Mouse (Mus musculus): ENCODE measurements around the gene Selenoi.
A peak's percentile ranks its signal among the peaks of the same experiment; 100 is the strongest.

The Selenoi gene

DNA sequence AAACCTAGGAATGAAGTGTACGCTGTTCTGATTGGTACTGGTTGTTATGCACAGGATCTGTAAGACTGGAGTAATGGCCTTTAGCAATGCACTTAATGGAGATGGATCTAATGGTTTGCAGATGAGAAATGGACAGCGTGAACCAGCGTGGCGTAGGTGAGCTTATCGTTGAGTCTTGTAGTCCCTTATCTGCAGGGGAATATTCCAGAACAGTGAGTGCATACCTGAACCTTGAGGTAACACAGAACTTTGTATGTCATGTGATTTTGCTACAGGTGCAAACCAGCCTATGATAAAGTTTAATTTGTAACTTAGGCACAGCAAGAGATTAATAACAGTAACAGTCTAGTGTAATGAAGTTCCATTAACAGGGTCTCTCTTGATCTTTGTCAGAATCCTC is 6.2 kb downstream of the Selenoi start:
- no peak for DNase-seq (ENCODE audit: low read depth)

DNA sequence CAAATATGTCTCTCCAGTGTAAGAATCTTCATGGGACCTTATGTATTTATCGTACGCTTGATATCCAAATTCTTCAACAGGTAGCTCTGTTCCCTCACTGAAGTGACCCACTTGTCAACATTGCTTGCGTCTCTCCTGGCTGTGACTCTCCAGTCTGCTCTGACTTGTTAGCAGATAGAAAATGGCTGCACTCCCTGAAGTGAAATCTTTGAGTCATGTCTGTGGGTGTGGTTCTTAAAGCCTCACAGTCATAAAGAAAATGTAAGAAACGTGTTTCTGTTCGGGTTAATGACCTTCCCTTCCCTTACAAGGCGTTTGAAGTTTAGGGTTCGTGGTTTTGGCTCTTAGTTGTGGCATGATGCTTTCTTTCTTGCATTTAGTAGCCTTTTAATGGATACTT is 8.2 kb downstream of the Selenoi start:
- DNase-seq (ENCODE audit: low read depth) = peak; percentile 28

DNA sequence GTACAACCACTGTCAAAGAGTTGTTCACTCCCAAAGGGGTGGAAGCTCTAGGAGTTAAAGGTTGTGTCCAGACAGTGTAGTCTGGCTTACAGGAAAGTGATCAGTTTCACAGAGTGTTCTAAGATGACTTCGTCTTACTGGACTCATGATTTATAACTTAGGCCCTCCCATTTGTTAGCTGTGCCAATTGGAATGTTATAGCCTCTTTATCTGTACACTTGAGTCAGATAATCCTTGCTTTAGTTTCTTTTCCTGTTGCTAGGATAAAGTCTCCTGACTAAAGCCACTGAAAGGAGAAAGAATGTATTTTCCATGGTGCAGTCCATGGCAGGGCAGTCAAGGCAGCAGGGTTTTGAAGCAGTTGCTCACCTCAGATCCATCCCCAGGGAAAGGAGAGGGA is 10.0 kb downstream of the Selenoi start:
- DNase-seq (ENCODE audit: low read depth) = no peak

DNA sequence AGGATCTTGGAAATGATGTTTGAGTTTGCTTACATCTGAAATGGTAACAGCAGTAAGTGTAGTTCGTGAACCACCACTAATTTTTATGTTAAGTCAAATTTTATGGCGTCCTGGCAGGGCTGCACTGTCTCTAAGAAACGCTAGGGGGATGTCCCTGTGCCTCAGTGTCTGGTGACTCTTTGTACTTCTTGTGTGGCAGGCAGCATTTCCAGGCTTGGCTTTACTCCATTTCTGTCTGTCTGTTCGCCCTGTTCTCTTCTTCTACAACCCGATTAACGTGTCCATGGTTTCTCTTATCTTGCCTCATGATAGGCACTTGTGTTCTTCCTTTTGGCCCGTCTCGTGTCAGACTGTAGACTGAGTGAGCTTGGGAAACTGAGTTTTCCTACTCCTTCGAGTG is 11.4 kb downstream of the Selenoi start:
- peak; percentile 36 for DNase-seq (ENCODE audit: low read depth)

DNA sequence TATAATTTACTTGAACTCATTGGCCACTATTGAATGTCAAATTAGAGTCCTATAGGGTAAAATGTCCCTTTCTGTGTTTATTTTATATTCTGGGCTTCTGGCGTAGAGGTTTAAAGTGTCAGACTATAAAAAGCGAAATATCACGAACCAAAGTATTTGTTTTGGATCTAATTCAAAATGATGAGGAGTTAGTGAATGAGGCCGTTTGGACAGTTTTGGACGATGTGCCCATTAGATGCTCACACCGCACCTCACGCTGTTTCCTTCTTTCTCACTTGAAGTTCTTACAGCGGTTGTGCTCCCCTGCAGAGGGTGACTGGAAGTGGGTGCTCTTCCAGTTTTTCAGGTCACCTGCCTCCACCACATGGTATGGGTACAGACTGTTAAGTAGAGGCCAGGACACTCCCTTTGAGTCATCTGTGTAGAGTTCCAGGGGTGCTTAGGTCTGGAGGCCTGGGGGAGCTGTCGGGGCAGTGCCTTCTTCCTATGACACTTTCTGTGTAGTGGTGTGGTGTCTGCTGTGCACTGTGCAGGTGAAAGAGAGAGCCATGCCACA is 13.6 kb downstream of the Selenoi start:
- DNase-seq (ENCODE audit: low read depth) = no peak

DNA sequence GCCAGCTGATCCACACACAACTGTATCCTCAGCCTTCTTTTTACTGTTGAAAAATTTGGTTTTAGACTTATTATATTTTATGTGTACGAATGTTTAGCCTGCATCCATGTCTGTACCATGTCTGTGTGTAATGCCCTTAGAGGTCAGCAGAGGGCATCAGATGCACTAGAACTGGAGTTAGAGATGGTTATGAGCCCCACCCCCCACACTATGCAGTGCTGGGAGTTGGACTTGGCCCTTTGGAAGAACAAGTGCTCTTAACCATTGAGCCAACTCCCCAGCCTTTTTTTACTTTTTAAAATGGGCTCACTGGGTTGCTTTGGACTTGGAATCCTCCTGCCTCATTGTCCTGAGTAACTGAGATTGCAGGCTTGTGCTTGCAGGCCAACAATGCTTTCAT is 15.3 kb downstream of the Selenoi start:
- DNase-seq (ENCODE audit: low read depth) = peak; percentile 14

DNA sequence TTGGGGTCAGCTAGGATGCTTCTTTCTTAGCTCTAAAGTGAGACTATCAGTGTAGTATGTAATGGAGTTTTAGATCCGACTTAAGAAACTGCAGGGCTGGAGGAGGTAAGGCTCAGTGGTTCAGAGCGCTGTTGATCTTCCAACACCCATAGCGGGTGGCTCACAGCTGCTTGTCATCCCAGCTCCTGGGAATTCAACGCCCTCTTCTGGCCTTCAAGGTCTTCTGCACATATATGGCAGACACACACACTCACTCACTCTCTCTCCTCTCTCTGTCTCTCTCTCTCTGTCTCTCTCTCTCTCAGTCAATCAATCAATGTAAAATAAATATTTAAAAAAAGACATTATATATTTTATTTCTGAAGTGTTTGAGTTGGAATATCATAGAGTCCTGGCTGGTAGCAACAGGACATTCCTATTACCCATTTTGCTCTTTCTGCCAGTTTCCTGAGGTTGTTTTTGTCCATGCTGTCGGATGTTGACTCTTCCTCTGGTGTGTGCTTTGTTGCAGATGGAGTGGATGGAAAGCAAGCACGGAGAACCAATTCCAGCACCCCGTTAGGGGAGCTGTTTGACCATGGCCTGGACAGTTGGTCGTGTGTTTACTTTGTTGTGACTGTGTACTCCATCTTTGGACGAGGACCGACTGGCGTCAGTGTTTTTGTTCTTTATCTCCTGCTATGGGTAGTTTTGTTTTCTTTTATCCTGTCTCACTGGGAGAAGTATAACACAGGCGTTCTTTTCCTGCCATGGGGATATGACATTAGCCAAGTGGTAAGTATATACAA is 23.4 kb downstream of the Selenoi start:
- no peak for DNase-seq (ENCODE audit: low read depth)

DNA sequence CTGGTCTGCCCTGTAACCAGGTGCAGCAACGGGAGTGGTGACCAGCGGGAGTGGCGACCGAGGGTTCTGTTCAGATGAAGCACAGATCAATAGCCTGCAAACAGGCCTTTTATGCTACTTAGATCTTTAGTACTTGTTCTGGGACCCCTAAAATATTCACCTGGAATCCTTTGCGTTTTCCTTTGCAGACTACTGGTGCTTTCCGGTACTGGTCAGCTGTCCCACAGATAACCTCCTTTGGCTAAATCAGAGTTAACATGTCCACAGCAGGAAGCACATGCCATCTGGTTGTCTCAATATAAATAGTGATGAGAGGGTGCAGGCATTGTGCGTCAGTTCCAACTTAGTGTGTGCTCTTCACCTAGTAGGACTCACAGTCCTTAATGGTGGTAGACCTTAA is 26.4 kb downstream of the Selenoi start:
- no peak for DNase-seq (ENCODE audit: low read depth)

DNA sequence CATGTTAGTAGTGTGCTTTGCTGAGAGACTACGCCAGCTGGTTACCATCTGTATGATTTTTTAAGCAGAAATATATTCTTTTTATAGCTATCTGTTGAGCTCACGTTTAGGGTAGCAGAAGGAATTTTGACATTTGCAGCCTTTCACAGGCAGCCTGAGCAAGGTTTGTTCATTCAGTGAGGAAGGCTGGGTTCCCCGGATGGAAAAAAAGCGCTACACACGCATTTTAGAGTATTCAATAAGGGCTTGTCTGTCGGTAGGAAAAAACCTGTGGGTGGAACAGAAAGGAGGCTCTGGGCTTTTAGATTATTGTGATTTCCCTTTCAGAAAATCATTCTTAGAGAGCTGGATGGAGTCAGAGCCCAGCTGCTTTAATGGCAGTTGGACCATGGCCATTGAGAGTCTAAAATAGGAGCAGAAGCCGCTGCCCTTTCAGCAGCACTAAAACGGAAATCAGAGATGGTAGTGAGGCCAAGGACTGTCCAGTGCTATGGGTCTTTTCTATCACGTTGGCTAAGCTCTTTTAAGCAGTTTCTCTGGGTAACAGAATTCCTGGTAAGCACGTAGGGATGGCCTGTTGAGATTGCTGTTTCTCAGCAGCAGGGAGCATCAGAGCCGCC is 38.3 kb downstream of the Selenoi start:
- DNase-seq (ENCODE audit: low read depth) = no peak

DNA sequence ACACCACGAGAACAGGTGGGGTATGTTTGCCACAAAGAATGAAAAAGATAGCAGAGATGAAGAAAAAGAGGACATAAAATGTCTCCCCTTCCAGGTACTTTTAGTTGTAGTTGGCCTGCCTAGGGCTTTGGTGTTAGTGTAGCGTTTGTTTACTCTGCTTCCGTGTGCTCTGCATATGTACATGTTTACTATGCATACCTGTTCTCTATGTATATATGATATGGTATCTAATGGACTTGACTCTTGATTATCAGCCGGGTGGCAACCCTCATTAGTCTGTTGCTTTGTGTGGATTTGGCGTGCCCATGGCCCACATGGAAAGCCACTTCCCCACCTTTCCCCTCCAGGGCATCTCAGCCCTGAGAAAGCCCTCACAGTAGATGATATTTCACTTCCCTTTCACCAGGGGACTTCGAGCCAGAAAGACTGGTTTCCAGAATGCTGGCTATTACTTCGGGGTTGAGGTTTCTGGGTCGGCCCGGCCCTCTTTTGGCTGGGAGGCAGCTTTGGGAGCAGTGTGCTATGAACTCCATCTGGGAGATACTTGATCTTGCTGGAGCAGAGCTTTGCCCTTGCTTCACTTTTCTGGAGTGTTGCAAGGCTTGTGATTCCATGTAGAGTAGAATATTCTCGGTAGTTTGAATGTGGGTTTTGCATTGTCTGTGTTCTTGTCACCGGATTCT is 39.4 kb downstream of the Selenoi start:
- DNase-seq (ENCODE audit: low read depth) = no peak

DNA sequence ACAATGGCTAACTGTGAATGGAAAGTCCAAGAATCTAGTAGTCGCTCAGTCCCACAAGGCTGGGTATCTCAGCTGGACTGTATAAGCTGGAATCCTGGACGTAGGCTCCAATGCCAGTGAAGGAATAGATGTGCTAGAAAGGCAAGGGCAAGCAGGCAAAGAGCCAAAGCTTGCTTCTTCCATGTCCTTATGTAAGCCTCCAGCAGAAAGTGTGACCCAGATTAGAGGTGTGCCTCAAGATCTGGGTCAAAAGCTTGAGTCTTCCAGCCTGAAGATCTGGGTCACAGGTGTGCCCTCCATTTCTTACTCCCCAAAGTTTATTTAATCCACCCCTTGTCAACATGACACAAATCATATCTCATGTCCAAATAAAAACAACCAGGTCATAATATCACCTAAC is 44.0 kb downstream of the Selenoi start:
- no peak for DNase-seq (ENCODE audit: low read depth)

DNA sequence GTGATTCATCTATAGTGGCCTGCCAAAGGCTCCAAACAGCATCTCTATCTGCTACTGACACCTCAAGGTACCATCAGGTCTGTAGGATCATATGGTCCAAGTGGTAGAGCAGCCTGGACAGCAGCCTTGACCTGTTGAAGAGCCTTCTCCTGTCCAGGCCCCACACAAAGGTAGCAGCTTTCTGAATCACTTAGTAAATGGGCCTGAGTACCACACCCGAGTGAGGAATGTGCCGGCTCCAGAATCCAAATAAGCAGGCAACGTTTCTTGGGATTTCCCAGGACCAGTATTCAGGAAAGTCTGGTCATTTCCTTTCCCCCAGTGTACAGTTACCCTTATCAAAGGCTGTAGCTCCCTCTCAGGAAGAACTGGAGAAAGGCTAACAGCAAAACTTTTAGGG is 46.6 kb downstream of the Selenoi start:
- DNase-seq (ENCODE audit: low read depth) = no peak

DNA sequence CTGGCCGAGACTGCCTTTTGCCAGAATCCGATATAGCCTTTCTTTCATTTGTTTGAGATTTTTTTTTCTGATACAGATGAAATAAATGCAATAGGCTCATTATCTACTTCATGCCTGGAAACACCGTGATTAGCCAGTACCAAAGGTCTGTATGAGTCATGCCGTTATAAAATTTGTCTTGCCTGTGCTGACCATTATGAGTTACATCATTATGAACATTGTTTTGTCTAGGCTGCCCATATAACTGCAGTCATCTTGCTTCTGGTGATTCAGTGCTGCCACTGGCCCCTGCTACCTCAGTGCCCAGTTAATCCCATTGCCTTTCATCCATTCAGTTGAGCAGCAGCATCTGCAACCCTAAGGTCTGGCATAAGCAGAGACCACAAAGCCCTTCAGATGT is 47.1 kb downstream of the Selenoi start:
- no peak for DNase-seq (ENCODE audit: low read depth)

DNA sequence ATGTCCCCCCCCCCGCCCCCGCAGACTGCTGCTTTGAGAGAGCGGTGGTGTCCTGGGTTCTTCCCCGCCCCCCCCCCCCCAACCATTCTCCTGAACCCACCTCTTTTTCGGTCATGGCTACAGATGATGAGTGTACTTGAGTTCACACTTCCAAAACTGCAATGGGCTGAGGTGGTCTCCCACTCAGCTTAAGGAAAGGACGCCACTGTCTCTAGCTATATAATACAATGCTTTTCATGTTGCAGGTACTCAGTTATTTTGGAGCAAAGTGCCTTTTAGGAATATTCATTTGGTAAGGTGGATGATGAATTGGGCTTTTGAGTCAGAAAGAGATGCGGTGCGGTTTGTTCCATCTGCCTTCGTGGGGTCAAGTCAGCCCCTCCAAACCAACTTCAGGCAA is 48.5 kb downstream of the Selenoi start:
- DNase-seq (ENCODE audit: low read depth) = no peak

DNA sequence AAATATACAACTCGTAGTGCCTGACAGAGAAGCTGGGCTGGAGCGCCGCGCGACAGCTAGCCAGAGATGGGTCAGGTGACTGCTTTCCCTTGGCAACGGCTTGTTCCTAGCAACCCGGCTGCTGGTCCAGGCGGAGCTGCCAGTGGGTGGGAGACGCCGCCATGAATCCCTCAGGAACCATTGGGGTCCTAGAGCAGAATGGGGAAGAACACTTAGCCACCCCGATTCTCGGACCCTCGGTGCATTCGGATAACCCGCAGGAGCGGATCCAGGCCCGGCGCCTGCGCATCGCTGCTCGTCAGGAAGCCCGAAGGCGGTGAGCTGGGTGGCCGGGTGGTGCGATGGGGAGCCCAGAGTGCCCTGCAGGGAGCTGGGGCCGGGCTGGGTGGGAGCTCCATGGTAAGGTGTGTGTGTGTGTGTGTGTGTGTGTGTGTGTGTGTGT is 48.9 kb downstream of the Selenoi start, which contains the start of gene Drc1:
Gene Drc1, plus strand, starts transcription at position 98 of the 442 bp plus-strand sequence.
- DNase-seq (ENCODE audit: low read depth) = no peak

DNA sequence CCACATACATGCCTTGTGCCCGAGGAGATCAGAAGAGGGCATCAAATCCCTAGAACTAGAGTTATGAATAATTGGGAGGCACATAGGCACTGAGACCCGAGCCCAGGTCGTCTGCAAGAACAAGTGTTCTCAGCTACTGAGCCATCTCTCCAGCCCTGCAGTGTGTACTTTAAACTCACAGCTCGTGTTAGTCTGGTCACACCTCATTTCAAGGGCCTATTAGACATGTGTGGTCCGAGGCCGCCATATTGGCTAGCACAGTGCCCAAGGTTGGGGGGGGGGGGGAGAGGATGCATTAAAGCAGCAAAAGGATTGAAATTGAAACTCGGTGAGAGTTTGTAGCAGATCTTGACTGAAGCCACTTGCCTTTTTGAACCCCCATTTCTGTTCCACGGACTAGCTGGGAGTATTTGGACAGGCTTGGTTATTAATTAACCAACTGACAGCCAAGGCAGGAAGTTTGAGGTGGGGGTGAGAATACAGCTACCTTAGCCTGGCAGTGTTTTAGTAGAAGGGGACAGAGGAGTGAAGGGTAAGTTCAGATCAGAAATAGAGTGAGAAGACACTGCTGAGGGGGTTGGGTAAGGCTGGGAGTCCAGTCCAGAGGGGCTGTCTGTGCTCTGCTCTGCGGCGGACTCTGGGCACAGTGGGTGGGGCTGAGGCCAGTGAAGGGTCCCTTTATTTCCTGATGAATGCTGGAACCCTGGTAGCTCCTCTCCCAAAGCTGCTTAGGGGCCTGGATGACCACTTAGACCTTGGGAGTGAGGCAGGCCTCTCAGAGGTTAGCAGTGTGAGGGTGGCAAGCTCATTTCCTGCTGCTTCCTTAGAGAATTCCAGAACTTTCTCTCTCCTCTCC is 53.8 kb downstream of the Selenoi start:
- DNase-seq (ENCODE audit: low read depth) = no peak

DNA sequence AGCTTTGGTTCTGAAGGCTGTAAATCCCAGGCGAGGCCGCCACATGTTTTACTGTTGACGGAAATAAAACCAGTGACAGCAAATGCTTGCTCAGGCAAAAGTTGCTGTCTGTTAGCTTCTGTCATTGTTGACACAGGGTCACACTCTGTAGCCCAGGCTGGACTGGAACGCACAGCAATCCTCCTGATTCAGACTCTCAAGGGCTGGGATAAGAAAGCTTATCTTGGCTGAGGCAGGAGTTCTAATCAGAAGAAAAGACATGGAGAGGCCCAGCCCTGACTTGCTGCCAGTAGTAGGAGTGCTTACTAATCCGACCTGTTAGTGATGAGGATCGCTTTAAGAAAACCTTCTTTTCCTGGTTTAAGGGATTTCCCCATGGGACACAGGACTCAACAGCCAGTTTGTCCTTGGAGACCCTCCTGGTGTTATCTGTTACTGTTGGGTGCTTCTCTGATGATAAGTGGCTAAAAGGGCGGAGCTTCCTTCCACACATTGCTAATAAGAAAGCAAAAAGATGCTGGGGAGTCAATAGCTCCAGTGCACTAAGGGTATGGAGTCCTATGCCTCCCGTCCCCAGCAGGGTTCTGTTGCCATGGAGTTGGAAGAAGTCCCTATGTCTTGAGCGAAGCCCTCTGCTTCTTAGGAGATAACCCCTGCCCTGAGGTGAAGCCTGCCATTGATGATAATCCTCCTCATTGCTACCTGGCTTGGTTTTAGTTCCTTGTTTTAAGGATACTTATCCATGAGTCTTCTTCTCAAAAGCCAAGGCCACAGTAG is 54.9 kb downstream of the Selenoi start:
- DNase-seq (ENCODE audit: low read depth) = no peak
